Mouse (Mus musculus): ENCODE results near the gene Golt1a. TPM values are rescaled to one million over a fixed set of nuclear protein-coding genes. Genes with fewer than 3 reads are reported as not detected.

Gene Golt1a
- total and polyA plus RNA-seq, 3 experiments, result 0.43 TPM; not detected in 2

- DNase-seq, result no peak
- no peak overlapping the region for H3K27ac ChIP-seq
- no peak overlapping the region for H3K9ac ChIP-seq (ENCODE audit: low read depth, low read length)
- H3K27me3 ChIP-seq (ENCODE audit: control insufficient read depth, insufficient read depth, low read length), result no peaks in the 10 kb centered on the region
- H3K4me3 ChIP-seq, result no peak overlapping the region
- H3K36me3 ChIP-seq (ENCODE audit: control insufficient read depth, insufficient read depth, low read length), result no peaks in the 10 kb centered on the region
- 91% methylated on average over 2 of the region's 2 CpGs for WGBS
- H3K79me2 ChIP-seq (replicated peaks; ENCODE audit: control insufficient read depth, insufficient read depth, low read length), result no peaks in the 10 kb centered on the region
- H3K4me1 ChIP-seq (ENCODE audit: control insufficient read depth, insufficient read depth, low read length), result no peaks in the 10 kb centered on the region
- intact Hi-C loops (cut with DNase I), result no loop called here
- TF ChIP-seq EP300 (IDR thresholded peaks at IDR 0.05; ENCODE audit: insufficient read depth, low read depth, low read length), result no peak
- TF ChIP-seq POLR2A (IDR thresholded peaks at IDR 0.05; ENCODE audit: insufficient read depth, low read depth, low read length), result no peak
- TF ChIP-seq CTCF (IDR thresholded peaks at IDR 0.05), result no peak
These were observed 34.8 kb downstream of the Golt1a start for GRCm38 (mm10) chr1:133344357-133344756.

- Histone ChIP-seq H3K36me3 (ENCODE audit: control insufficient read depth, insufficient read depth, low read length) (no peaks in the 10 kb centered on the region), H3K4me1 (ENCODE audit: control insufficient read depth, insufficient read depth, low read length) (no peaks in the 10 kb centered on the region), H3K9ac (ENCODE audit: low read depth, low read length) (no peak overlapping the region), H3K79me2 (replicated peaks; ENCODE audit: control insufficient read depth, insufficient read depth, low read length) (no peaks in the 10 kb centered on the region), H3K4me3 (no peak overlapping the region), H3K27ac (no peak overlapping the region), H3K27me3 (ENCODE audit: control insufficient read depth, insufficient read depth, low read length) (no peaks in the 10 kb centered on the region)
- DNase-seq, result no peak
- 77% methylated on average over 9 of the region's 9 CpGs for WGBS
- intact Hi-C loops (cut with DNase I), result no loop called here
- no peak for TF ChIP-seq EP300 (IDR thresholded peaks at IDR 0.05; ENCODE audit: insufficient read depth, low read depth, low read length)
These were observed 36.9 kb downstream of the Golt1a start for GRCm38 (mm10) chr1:133346531-133346930.

GRCm38 (mm10) chr1:133347226-133347625, 37.6 kb downstream of the Golt1a start:
- Histone ChIP-seq H3K27me3 (ENCODE audit: control insufficient read depth, insufficient read depth, low read length) (no peaks in the 10 kb centered on the region), H3K4me3 (no peak overlapping the region), H3K4me1 (ENCODE audit: control insufficient read depth, insufficient read depth, low read length) (no peaks in the 10 kb centered on the region), H3K9ac (ENCODE audit: low read depth, low read length) (no peak overlapping the region), H3K27ac (no peak overlapping the region), H3K79me2 (replicated peaks; ENCODE audit: control insufficient read depth, insufficient read depth, low read length) (no peaks in the 10 kb centered on the region), H3K36me3 (ENCODE audit: control insufficient read depth, insufficient read depth, low read length) (no peaks in the 10 kb centered on the region)
- no peak for DNase-seq
- TF ChIP-seq EP300 (IDR thresholded peaks at IDR 0.05; ENCODE audit: insufficient read depth, low read depth, low read length) (no peak), CTCF (IDR thresholded peaks at IDR 0.05) (no peak), POLR2A (IDR thresholded peaks at IDR 0.05; ENCODE audit: insufficient read depth, low read depth, low read length) (no peak)
- WGBS, result 75% methylated on average over 3 of the region's 3 CpGs
- intact Hi-C loops (cut with DNase I), result no loop called here

- no peaks in the 10 kb centered on the region for H3K79me2 ChIP-seq (replicated peaks; ENCODE audit: control insufficient read depth, insufficient read depth, low read length)
- H3K36me3 ChIP-seq (ENCODE audit: control insufficient read depth, insufficient read depth, low read length), result no peaks in the 10 kb centered on the region
- 35% methylated on average over 11 of the region's 11 CpGs for WGBS
- H3K4me1 ChIP-seq (ENCODE audit: control insufficient read depth, insufficient read depth, low read length), result no peaks in the 10 kb centered on the region
- H3K27me3 ChIP-seq (ENCODE audit: control insufficient read depth, insufficient read depth, low read length), result no peaks in the 10 kb centered on the region
- no peak overlapping the region for H3K27ac ChIP-seq
- no peak overlapping the region for H3K9ac ChIP-seq (ENCODE audit: low read depth, low read length)
- intact Hi-C loops (cut with DNase I), result no loop called here
- TF ChIP-seq POLR2A (IDR thresholded peaks at IDR 0.05; ENCODE audit: insufficient read depth, low read depth, low read length) (no peak), CTCF (IDR thresholded peaks at IDR 0.05) (no peak), EP300 (IDR thresholded peaks at IDR 0.05; ENCODE audit: insufficient read depth, low read depth, low read length) (no peak)
- peak in 1 of 2 experiments; percentile 30 for DNase-seq
- H3K4me3 ChIP-seq, result no peak overlapping the region
These were observed 38.3 kb downstream of the Golt1a start for GRCm38 (mm10) chr1:133347693-133348520.

GRCm38 (mm10) chr1:133350210-133350609, 40.6 kb downstream of the Golt1a start, which contains the start of gene Ren1:
Gene Ren1 (plus strand): TSS chr1:133350510.
- H3K4me1 ChIP-seq (ENCODE audit: control insufficient read depth, insufficient read depth, low read length), result no peaks in the 10 kb centered on the region
- intact Hi-C loops (cut with DNase I), result no loop called here

GRCm38 (mm10) chr1:133351762-133352161, 42.2 kb downstream of the Golt1a start:
- H3K27me3 ChIP-seq (ENCODE audit: control insufficient read depth, insufficient read depth, low read length), result no peaks in the 10 kb centered on the region
- no peaks in the 10 kb centered on the region for H3K4me1 ChIP-seq (ENCODE audit: control insufficient read depth, insufficient read depth, low read length)
- H3K4me3 ChIP-seq, result no peak overlapping the region
- 35% methylated on average over 9 of the region's 9 CpGs for WGBS
- no peak for TF ChIP-seq EP300 (IDR thresholded peaks at IDR 0.05; ENCODE audit: insufficient read depth, low read depth, low read length)
- TF ChIP-seq CTCF (IDR thresholded peaks at IDR 0.05), result no peak
- TF ChIP-seq POLR2A (IDR thresholded peaks at IDR 0.05; ENCODE audit: insufficient read depth, low read depth, low read length), result no peak
- no peaks in the 10 kb centered on the region for H3K36me3 ChIP-seq (ENCODE audit: control insufficient read depth, insufficient read depth, low read length)
- H3K79me2 ChIP-seq (replicated peaks; ENCODE audit: control insufficient read depth, insufficient read depth, low read length), result no peaks in the 10 kb centered on the region
- no peak for DNase-seq
- intact Hi-C loops (cut with DNase I), result loop anchor here (2.0 kb wide), 3 partner anchors 37 to 205 kb away; no protein-coding TSS in a partner anchor
- H3K9ac ChIP-seq (ENCODE audit: low read depth, low read length), result no peak overlapping the region
- H3K27ac ChIP-seq, result no peak overlapping the region

More at GRCm38 (mm10) chr1:133350210-133350609, 40.6 kb downstream of the Golt1a start, which contains the start of gene Ren1:
- H3K27ac ChIP-seq, result no peak within 1 kb of the TSS
- no peak within 1 kb of the TSS for H3K4me3 ChIP-seq
- H3K9ac ChIP-seq (ENCODE audit: low read depth, low read length), result no peak within 1 kb of the TSS
- H3K36me3 ChIP-seq (ENCODE audit: control insufficient read depth, insufficient read depth, low read length), result no peaks in the 10 kb centered on the region
- H3K27me3 ChIP-seq (ENCODE audit: control insufficient read depth, insufficient read depth, low read length), result no peaks in the 10 kb centered on the region
- H3K79me2 ChIP-seq (replicated peaks; ENCODE audit: control insufficient read depth, insufficient read depth, low read length), result no peaks in the 10 kb centered on the region
- no peak for DNase-seq
- WGBS, result 100% methylated on average over 1 of the region's 1 CpGs
- no peak for TF ChIP-seq POLR2A (IDR thresholded peaks at IDR 0.05; ENCODE audit: insufficient read depth, low read depth, low read length)
- TF ChIP-seq EP300 (IDR thresholded peaks at IDR 0.05; ENCODE audit: insufficient read depth, low read depth, low read length), result no peak
- no peak for TF ChIP-seq CTCF (IDR thresholded peaks at IDR 0.05)
